Mouse (Mus musculus): Measurements from ENCODE around the gene Gng8. TPM values are rescaled to one million over a fixed set of nuclear protein-coding genes. Genes with fewer than 3 reads are reported as not detected.

Gene Gng8
- total RNA-seq (2017): 0.25 TPM in 1 of 2 replicates, not detected in the other

DNA sequence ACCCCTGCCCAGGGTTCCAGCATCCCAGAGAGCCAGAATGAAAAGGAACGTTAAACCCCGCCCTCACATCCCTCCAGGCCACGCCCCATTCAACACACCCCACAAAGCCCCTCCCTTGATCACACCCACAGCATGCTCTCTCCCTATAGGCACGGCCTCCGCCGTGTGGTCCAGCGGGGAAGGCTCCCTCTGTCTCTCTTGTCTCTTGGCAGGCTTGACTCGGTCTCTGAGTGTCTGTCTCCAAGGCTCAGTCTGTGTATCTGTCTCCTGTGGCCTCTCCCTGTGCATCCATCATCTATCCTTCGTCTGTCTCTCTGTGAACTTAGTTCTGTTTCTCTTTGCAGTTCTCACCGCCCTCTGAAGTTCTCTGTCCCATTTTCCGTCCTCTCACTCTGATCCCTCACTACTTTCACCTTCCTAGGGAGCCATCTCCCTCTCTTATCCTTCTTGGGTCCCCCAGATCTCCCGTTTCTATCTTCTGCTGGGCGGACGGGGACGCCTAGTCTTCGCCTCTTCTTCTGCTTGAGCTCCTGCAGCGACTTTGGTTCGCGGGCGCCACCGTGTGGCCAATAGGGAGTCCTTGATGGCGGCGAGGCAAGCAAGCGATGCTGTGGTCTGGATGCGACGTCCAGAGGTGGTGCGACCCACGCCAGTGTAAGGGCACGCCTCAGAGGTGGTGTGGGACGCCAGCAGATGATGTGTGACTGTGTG lies at the start of gene Gng8:
Gene Gng8, plus strand, starts transcription at position 146 of the 711 bp plus-strand sequence.
- peak; percentile 81 to 87 for ATAC-seq (replicated peaks in 1 of 2; ENCODE audit: insufficient read depth in 1 of 2, low FRiP score in 2 of 2, low TSS enrichment in 1 of 2, low read depth in 1 of 2, poor library complexity in 2 of 2, severe bottlenecking in 2 of 2)

GRCm38 (mm10) chr7:16842645-16843063 lies 48.9 kb upstream of the Gng8 start, which contains the start of gene Prkd2:
TSS of gene Prkd2 (plus strand) at chr7:16842902.
- ATAC-seq (replicated peaks in 1 of 2; ENCODE audit: insufficient read depth in 1 of 2, low FRiP score in 2 of 2, low TSS enrichment in 1 of 2, low read depth in 1 of 2, poor library complexity in 2 of 2, severe bottlenecking in 2 of 2): peak; percentile 47 to 60

DNA sequence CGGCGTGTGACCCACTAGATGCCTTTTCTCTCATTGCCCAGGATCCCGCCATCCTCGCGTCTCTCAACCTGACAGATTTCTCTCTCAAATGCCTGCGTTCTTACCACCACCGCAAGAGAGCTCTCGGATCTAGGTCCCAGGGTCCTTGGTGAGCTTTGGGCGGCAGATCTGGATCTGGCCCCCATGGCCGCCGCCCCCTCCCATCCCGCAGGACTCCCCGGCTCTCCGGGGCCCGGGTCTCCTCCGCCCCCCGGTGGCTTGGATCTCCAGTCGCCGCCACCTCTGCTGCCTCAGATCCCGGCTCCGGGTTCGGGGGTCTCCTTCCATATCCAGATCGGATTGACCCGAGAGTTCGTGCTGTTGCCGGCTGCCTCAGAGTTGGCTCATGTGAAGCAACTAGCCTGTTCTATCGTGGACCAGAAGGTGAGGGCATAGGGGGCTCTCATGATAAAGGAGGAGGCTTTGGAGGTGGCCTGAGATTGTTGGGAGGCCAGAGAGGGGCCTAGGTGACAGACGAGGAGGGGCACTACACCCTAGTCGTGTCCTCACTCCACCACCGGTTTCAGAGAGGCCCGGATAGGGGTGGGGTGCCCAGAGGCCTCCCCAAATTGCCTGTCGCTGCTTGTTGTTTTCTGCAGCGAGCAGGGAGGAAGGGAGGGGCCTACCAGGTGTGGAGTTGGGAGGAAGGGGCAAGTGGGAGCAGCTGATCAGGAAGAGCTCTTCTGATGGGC lies 48.0 kb upstream of the Gng8 start:
- no peak for ATAC-seq (replicated peaks in 1 of 2; ENCODE audit: insufficient read depth in 1 of 2, low FRiP score in 2 of 2, low TSS enrichment in 1 of 2, low read depth in 1 of 2, poor library complexity in 2 of 2, severe bottlenecking in 2 of 2)

- no peak for ATAC-seq (replicated peaks in 1 of 2; ENCODE audit: insufficient read depth in 1 of 2, low FRiP score in 2 of 2, low TSS enrichment in 1 of 2, low read depth in 1 of 2, poor library complexity in 2 of 2, severe bottlenecking in 2 of 2)
These were observed 46.9 kb upstream of the Gng8 start for GRCm38 (mm10) chr7:16844696-16845071.

GRCm38 (mm10) chr7:16845072-16845819 lies 46.3 kb upstream of the Gng8 start:
- peak; percentile 5 to 25; a peak in 3 of 4 replicates for ATAC-seq (replicated peaks in 1 of 2; ENCODE audit: insufficient read depth in 1 of 2, low FRiP score in 2 of 2, low TSS enrichment in 1 of 2, low read depth in 1 of 2, poor library complexity in 2 of 2, severe bottlenecking in 2 of 2)

- no peak for ATAC-seq (replicated peaks in 1 of 2; ENCODE audit: insufficient read depth in 1 of 2, low FRiP score in 2 of 2, low TSS enrichment in 1 of 2, low read depth in 1 of 2, poor library complexity in 2 of 2, severe bottlenecking in 2 of 2)
These were observed 45.8 kb upstream of the Gng8 start for GRCm38 (mm10) chr7:16845820-16846167.

GRCm38 (mm10) chr7:16846775-16847174 lies 44.8 kb upstream of the Gng8 start:
- ATAC-seq (replicated peaks in 1 of 2; ENCODE audit: insufficient read depth in 1 of 2, low FRiP score in 2 of 2, low TSS enrichment in 1 of 2, low read depth in 1 of 2, poor library complexity in 2 of 2, severe bottlenecking in 2 of 2): no peak

- ATAC-seq (replicated peaks in 1 of 2; ENCODE audit: insufficient read depth in 1 of 2, low FRiP score in 2 of 2, low TSS enrichment in 1 of 2, low read depth in 1 of 2, poor library complexity in 2 of 2, severe bottlenecking in 2 of 2): no peak
These were observed 44.1 kb upstream of the Gng8 start for GRCm38 (mm10) chr7:16847507-16847906.

GRCm38 (mm10) chr7:16848579-16848978 lies 43.0 kb upstream of the Gng8 start:
- ATAC-seq (replicated peaks in 1 of 2; ENCODE audit: insufficient read depth in 1 of 2, low FRiP score in 2 of 2, low TSS enrichment in 1 of 2, low read depth in 1 of 2, poor library complexity in 2 of 2, severe bottlenecking in 2 of 2): no peak

DNA sequence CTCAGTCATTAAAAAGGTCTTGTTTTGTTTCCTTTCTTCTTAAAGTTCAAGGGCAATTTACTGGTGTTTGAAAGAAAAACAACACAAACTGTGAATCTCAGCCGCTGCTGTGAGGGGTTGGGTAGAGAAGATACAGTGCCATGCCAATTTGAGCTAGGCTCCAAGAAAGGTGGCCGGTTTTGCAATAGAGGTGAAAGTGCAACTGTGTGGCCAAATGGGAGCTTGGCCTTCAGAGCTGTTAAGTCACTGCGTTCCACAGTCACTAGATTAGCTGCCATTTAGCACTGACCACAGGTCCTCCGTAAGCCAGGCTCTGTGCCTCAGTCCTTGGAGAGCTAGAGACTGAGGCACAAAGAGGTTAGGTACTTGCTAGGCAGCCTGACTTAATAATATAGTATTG lies 40.0 kb upstream of the Gng8 start:
- no peak for ATAC-seq (replicated peaks in 1 of 2; ENCODE audit: insufficient read depth in 1 of 2, low FRiP score in 2 of 2, low TSS enrichment in 1 of 2, low read depth in 1 of 2, poor library complexity in 2 of 2, severe bottlenecking in 2 of 2)

- ATAC-seq (replicated peaks in 1 of 2; ENCODE audit: insufficient read depth in 1 of 2, low FRiP score in 2 of 2, low TSS enrichment in 1 of 2, low read depth in 1 of 2, poor library complexity in 2 of 2, severe bottlenecking in 2 of 2): no peak
These were observed 38.2 kb upstream of the Gng8 start for GRCm38 (mm10) chr7:16853302-16853831.

DNA sequence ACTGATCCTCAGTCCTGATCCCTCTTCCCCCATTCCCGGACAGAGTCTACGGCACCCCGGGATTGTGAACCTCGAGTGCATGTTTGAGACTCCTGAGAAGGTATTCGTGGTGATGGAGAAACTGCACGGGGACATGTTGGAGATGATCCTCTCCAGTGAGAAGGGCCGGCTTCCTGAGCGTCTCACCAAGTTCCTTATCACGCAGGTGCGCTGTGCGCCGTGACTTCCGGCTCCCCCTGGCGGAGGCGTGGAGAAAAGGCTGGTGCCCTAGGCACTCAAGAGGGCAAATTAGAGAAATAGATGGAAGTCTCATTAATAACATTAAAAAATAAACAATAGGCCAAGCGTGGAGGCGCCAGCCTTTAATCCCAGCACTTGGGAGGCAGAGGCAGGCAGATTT lies 33.2 kb upstream of the Gng8 start:
- peak; percentile 53 to 74 for ATAC-seq (replicated peaks in 1 of 2; ENCODE audit: insufficient read depth in 1 of 2, low FRiP score in 2 of 2, low TSS enrichment in 1 of 2, low read depth in 1 of 2, poor library complexity in 2 of 2, severe bottlenecking in 2 of 2)

DNA sequence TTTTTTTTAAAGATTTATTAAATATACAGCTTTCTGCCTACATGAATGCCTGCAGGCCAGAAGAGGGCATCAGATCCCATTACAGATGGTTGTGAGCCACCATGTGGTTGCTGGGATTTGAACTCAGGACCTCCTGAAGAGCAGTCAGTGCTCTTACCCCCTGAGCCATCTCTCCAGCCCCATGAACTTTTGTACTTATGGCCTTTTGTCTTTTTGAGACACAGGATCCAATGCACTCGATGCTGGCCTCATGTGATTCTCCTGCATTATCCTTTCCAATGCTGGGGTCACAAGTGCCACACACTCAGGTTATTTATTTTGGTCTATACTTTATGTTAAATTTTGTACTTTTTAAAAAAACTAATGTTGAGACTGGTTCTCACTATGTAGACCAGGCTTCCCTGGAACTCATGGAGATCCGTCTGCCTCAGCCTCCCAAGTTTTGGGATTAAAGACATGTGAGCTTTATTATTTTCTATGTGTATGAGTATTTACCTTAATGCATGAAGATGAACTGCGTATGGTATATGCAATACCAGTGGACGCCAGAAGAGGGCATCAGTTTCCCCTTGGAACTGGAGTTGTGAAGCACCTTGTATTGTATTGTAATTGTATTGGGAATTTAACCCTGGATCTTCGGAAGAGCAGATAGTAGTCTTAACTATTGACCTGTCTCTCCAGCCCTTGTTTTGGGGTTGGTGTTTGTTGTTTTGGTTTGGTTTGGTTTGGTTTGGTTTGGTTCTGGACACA lies 31.5 kb upstream of the Gng8 start:
- peak in 1 of 2 experiments; percentile 46; a peak in 2 of 4 replicates for ATAC-seq (replicated peaks in 1 of 2; ENCODE audit: insufficient read depth in 1 of 2, low FRiP score in 2 of 2, low TSS enrichment in 1 of 2, low read depth in 1 of 2, poor library complexity in 2 of 2, severe bottlenecking in 2 of 2)

- ATAC-seq (replicated peaks in 1 of 2; ENCODE audit: insufficient read depth in 1 of 2, low FRiP score in 2 of 2, low TSS enrichment in 1 of 2, low read depth in 1 of 2, poor library complexity in 2 of 2, severe bottlenecking in 2 of 2): no peak
These were observed 24.1 kb upstream of the Gng8 start for GRCm38 (mm10) chr7:16867488-16867887.

DNA sequence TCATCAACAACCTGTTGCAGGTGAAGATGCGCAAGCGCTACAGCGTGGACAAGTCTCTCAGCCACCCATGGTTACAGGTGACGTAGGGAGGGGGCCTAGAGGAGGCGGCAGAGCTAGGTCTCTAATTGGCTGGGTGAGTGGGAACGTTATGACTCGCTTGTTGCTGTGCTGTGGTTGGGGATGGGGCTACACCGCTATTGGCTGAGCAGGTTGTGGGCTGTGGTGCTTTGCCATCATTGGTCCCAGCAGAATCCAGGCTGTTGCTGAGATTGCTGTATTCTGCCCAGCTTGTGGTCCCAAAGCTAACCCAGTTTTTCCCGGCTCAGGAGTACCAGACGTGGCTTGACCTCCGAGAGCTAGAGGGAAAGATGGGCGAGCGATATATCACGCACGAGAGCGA lies 22.1 kb upstream of the Gng8 start:
- no peak for ATAC-seq (replicated peaks in 1 of 2; ENCODE audit: insufficient read depth in 1 of 2, low FRiP score in 2 of 2, low TSS enrichment in 1 of 2, low read depth in 1 of 2, poor library complexity in 2 of 2, severe bottlenecking in 2 of 2)

DNA sequence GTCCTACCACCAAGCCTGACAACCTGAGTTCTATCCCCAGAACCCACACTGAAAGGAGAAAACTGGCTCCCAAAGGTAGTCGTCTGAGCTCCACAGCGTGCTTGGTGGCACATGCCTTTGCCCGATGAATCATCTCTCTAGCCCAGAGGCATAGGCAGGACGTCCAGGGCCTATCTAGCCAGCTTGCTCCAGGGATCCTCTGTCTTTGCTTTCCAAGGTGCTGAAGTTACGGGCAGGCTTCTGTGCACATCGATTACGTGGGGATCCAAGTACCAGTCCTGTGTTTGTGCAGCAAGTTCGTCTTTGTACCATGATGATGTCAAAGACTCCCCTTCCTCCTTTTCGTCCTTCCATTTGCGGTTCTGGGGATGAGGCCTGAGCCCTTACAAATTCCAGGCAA lies 20.0 kb upstream of the Gng8 start:
- ATAC-seq (replicated peaks in 1 of 2; ENCODE audit: insufficient read depth in 1 of 2, low FRiP score in 2 of 2, low TSS enrichment in 1 of 2, low read depth in 1 of 2, poor library complexity in 2 of 2, severe bottlenecking in 2 of 2): no peak

GRCm38 (mm10) chr7:16872478-16872877 lies 19.1 kb upstream of the Gng8 start:
- ATAC-seq (replicated peaks in 1 of 2; ENCODE audit: insufficient read depth in 1 of 2, low FRiP score in 2 of 2, low TSS enrichment in 1 of 2, low read depth in 1 of 2, poor library complexity in 2 of 2, severe bottlenecking in 2 of 2): no peak

Data from hematopoietic stem cell, adult 5-6 weeks (primary cell).